Mouse (Mus musculus) forebrain, embryonic 11.5 days (tissue): ENCODE measurements around the gene Clec4b1. TPM values are rescaled to one million over a fixed set of nuclear protein-coding genes. Genes with fewer than 3 reads are reported as not detected.
"Not testable (repeated sequence)": the region's sequence is repeated elsewhere in the genome, so short reads cannot be mapped to it uniquely, and the experiment has no call there.

Source experiments
- ATAC-seq: fragments of 200-750 bp; cut with Nextera tagmentation; replicated peaks from 2 replicates; pipeline ENCODE4 v1.8.0; 2017; ENCODE audit warnings: moderate TSS enrichment; ENCODE audit not compliant: low FRiP score
- DNase-seq: peaks from one replicate; pipeline ENCODE4 v3.0.0-alpha.2; 2017; ENCODE audit warnings: low spot score
- H3K27ac ChIP-seq: fragments of 300-500 bp; sonication (generic); 2 replicates; pipeline ENCODE4 v1.5.1; 2014; ENCODE audit warnings: low read depth, low read length
- H3K27me3 ChIP-seq: fragments of 300-500 bp; sonication (generic); 2 replicates; pipeline ENCODE4 v1.6.1; 2014; ENCODE audit warnings: mild to moderate bottlenecking, low read length, mixed read lengths; ENCODE audit not compliant: control insufficient read depth, insufficient read depth
- H3K36me3 ChIP-seq: fragments of 300-500 bp; sonication (generic); 2 replicates; pipeline ENCODE4 v1.6.1; 2014; ENCODE audit warnings: mild to moderate bottlenecking, low read length, moderate library complexity, mixed read lengths; ENCODE audit not compliant: control insufficient read depth, insufficient read depth
- H3K4me1 ChIP-seq: fragments of 300-500 bp; sonication (generic); replicated peaks from 2 replicates; pipeline ENCODE4 v1.6.1; 2014; ENCODE audit warnings: low read length, mixed read lengths; ENCODE audit not compliant: control insufficient read depth, insufficient read depth
- H3K4me2 ChIP-seq: fragments of 300-500 bp; sonication (generic); 2 replicates; pipeline ENCODE4 v1.6.1; 2014; ENCODE audit warnings: low read depth, mild to moderate bottlenecking, low read length, moderate library complexity, mixed read lengths; ENCODE audit not compliant: severe bottlenecking
- H3K4me3 ChIP-seq: fragments of 300-500 bp; sonication (generic); 2 replicates; pipeline ENCODE4 v1.5.1; 2014; ENCODE audit warnings: low read depth, low read length
- H3K9ac ChIP-seq: fragments of 300-500 bp; sonication (generic); 2 replicates; pipeline ENCODE4 v1.6.1; 2014; ENCODE audit warnings: low read length
- H3K9me3 ChIP-seq: fragments of 300-500 bp; sonication (generic); 2 replicates; pipeline ENCODE4 v1.6.1; 2016; ENCODE audit warnings: low read length, mixed read lengths; ENCODE audit not compliant: control insufficient read depth
- WGBS: fragments of 180-500 bp; shearing (Covaris S2); extraction: QIAGEN DNeasy Blood & Tissue Kit; methylation state at CpG from one replicate; pipeline ENCODE4 v1.1.7; 2014; 5-methylcytosine and 5-hydroxymethylcytosine counted together
- polyA plus RNA-seq: library from polyadenylated mRNA; unstranded; fragments of >200 nt; fragmentation: Nextera tagmentation; extraction: Ambion mirVana; gene quantifications from 2 replicates; pipeline ENCODE4 v1.2.1, GENCODE M21; 2014

The Clec4b1 gene
- not detected in 2 replicates for polyA plus RNA-seq

DNA sequence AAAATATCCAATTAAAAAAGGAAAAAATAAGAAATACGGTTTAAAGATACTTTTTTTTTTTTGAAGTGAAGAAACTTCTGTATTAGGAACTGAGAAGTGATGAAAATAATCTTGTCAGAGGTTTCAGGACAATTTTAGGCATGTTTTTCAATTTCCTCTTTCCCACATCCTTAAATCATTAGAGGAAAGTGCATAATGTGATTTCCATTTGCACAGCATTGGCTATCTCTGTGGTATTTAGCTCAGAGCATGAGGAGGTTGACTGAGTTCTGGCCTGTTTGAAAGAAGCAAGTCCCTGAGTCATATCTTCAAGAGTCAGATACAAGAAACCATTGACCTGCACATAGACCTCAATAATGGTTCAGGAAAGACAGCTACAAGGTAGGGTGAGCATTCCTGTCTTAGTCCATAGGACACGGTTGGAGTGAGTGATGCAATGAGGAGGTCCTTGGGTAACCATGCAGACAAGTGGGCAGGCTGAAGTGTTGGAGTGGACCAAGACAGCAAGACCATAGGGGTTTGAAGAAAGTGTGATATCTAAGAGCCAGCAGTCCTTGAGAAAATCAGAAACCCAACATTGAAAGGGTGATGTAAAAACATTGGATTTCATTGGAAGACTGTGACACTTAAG, at the start of gene Clec4b1:
Gene Clec4b1, plus strand, starts transcription at position 221 of the 631 bp plus-strand sequence.
- Histone ChIP-seq H3K9me3 (no peaks in the 10 kb centered on the region; the same call in 1 of the 2 replicates), H3K4me3 (no peak within 1 kb of the TSS), H3K4me2 (no peak within 1 kb of the TSS), H3K27ac (no peak within 1 kb of the TSS), H3K4me1 (no peaks in the 10 kb centered on the region), H3K36me3 (no peaks in the 10 kb centered on the region), H3K9ac (no peak within 1 kb of the TSS), H3K27me3 (no peaks in the 10 kb centered on the region)
- WGBS = 77% methylated on average over 2 of the region's 2 CpGs
- DNase-seq = no peak
- no peak for ATAC-seq

DNA sequence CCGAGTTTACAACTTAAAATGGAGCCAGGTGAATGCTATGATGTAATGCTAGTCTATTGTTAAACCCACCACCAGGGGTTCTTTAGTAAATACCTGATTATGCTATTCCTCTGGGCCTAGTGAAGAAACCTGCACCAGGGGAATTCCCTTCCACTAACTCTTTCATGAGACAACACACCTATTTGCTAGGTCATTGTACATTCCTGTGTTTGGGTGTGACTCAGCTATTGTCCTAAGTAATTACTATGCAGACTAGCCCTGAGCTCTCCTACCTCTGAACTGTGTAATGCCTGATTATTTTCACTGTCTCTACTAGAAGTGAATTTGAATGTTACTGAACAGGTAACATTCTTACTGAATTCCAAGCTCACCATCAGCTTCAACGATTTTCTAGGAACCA, 45.1 kb upstream of the Clec4b1 start:
- not testable (repeated sequence) for H3K27ac ChIP-seq, H3K9me3 ChIP-seq, H3K9ac ChIP-seq, H3K27me3 ChIP-seq, ATAC-seq, H3K4me2 ChIP-seq, H3K36me3 ChIP-seq, H3K4me3 ChIP-seq, H3K4me1 ChIP-seq, DNase-seq
- WGBS = 74% methylated on average over 2 of the region's 2 CpGs

DNA sequence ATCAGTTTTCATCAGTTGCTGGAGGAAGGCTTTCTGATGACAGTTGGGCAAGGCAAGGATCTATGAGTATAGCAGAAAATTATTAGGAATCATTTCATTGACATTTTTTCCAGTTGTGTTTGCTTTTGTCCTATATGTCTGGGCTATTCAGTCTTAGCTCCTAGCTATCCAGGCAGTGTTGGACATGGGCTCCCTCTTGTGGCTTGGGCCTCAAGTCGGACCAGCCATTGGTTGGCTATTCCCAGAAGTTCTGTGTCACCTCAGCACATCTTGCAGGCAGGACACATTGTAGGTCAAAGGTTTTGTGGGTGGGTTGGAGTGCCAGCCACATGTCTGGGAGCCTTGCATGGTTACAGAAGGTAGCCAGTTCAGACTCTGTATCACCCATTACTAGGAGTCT, 44.2 kb upstream of the Clec4b1 start:
- no peaks in the 10 kb centered on the region for H3K9me3 ChIP-seq
- no peaks in the 10 kb centered on the region for H3K4me1 ChIP-seq
- ATAC-seq (no peak), DNase-seq (no peak)
- 65% methylated on average over 1 of the region's 1 CpGs for WGBS
- no peak overlapping the region for H3K4me2 ChIP-seq
- no peaks in the 10 kb centered on the region for H3K27me3 ChIP-seq
- no peak overlapping the region for H3K4me3 ChIP-seq
- no peaks in the 10 kb centered on the region for H3K36me3 ChIP-seq
- no peak overlapping the region for H3K27ac ChIP-seq
- H3K9ac ChIP-seq = no peak overlapping the region

DNA sequence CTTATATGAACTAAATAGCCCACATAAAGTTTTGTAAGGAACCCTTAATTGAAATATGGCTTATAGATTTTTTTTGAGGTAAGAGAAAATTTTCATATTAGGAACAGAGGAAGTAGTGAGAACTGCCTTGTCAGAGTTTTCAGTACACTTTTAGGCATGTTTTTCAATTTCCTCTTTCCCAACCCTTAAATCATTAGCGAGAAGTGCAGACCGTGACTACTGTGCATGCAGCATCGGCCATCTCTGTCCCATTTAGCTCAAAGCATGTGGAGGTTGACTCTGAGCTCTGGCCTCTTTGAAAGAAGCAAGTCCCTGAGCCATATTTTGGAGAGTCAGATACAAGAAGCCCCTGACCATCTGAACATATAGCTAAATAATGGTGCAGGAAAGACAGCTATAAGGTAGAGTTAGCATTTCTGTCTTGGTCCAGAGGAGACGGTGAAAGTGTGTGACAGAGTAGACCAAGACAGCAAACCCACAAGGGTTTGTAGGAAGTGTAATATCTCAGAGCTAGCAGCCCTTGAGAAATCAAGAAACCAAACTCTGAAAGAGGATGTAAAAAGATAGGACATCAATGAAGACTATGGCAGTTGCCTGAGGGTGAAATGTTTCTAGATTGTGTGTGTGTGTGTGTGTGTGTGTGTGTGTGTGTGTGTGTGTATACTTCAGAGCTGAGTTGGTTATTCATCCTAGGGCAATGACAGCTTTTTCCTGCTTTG, 45.5 kb downstream of the Clec4b1 start:
- Histone ChIP-seq H3K36me3 (no peaks in the 10 kb centered on the region), H3K27me3 (no peaks in the 10 kb centered on the region), H3K4me3 (no peak overlapping the region), H3K4me1 (no peaks in the 10 kb centered on the region), H3K9me3 (no peaks in the 10 kb centered on the region), H3K9ac (no peak overlapping the region), H3K4me2 (no peak overlapping the region), H3K27ac (no peak overlapping the region)
- ATAC-seq (no peak), DNase-seq (no peak)
- 91% methylated on average over 4 of the region's 4 CpGs for WGBS

DNA sequence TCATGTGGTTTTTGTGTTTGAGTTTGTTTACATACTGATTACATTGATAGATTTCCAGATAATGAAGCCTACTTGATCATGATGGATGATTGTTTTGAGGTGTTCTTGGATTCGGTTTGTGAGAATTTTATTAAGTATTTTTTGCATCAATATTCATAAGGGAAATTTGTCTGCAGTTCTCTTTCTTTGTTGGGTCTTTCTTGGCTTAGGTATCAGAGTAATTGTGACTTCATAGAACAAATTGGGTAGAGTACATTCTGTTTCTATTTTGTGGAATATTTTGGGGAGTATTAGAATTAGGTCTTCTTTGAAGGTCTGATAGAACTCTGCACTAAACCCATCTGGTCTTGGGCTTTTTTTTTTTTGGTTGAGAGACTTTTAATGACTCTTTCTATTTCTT, 56.4 kb downstream of the Clec4b1 start, which contains the start of gene Clec4a2:
Gene Clec4a2, plus strand, starts transcription at position 301 of the 400 bp plus-strand sequence.
- H3K9me3 ChIP-seq, H3K4me3 ChIP-seq, H3K9ac ChIP-seq, DNase-seq, ATAC-seq, H3K27ac ChIP-seq, H3K36me3 ChIP-seq, H3K4me2 ChIP-seq, H3K4me1 ChIP-seq, H3K27me3 ChIP-seq: not testable (repeated sequence)
- 75% methylated on average over 1 of the region's 1 CpGs for WGBS

Other genes starting within 250 kb of the Clec4b1 start
- gene Slc2a3, start 248.3 kb upstream of the Clec4b1 start, polyA plus RNA-seq = 30.3 and 37.6 TPM in 2 replicates
- 5.0 and 5.4 TPM in 2 replicates for gene Foxj2, start 230.0 kb upstream of the Clec4b1 start, polyA plus RNA-seq
- 1.5 and 1.6 TPM in 2 replicates for gene C3ar1, start 193.8 kb upstream of the Clec4b1 start, polyA plus RNA-seq
- 63.1 TPM in 2 replicates for gene Necap1, start 175.5 kb upstream of the Clec4b1 start, polyA plus RNA-seq
- gene Clec4a1, start 128.1 kb upstream of the Clec4b1 start, polyA plus RNA-seq = 0.75 and 1.0 TPM in 2 replicates
- 0.37 and 0.39 TPM in 2 replicates for gene Clec4a3, start 97.4 kb upstream of the Clec4b1 start, polyA plus RNA-seq
- not detected in 2 replicates for gene Clec4a4, start 59.6 kb upstream of the Clec4b1 start, polyA plus RNA-seq
- gene Clec4a2, start 56.5 kb downstream of the Clec4b1 start, polyA plus RNA-seq = 0.49 and 1.3 TPM in 2 replicates
- not detected in 2 replicates for gene Clec4b2, start 122.9 kb downstream of the Clec4b1 start, polyA plus RNA-seq
- 0.23 TPM in 1 of 2 replicates, not detected in the other for gene Clec4n, start 179.9 kb downstream of the Clec4b1 start, polyA plus RNA-seq
- gene Clec4d, start 212.1 kb downstream of the Clec4b1 start, polyA plus RNA-seq = not detected in 2 replicates
- gene Clec4e, start 239.9 kb downstream of the Clec4b1 start, polyA plus RNA-seq = not detected in 2 replicates